Mouse (Mus musculus): Measurements from ENCODE around the gene Dhrs3. TPM values are rescaled to one million over a fixed set of nuclear protein-coding genes. Genes with fewer than 3 reads are reported as not detected.

Dhrs3 gene
- polyA plus RNA-seq, 1 experiment from 2014 or later, result 41.9 TPM

DNA sequence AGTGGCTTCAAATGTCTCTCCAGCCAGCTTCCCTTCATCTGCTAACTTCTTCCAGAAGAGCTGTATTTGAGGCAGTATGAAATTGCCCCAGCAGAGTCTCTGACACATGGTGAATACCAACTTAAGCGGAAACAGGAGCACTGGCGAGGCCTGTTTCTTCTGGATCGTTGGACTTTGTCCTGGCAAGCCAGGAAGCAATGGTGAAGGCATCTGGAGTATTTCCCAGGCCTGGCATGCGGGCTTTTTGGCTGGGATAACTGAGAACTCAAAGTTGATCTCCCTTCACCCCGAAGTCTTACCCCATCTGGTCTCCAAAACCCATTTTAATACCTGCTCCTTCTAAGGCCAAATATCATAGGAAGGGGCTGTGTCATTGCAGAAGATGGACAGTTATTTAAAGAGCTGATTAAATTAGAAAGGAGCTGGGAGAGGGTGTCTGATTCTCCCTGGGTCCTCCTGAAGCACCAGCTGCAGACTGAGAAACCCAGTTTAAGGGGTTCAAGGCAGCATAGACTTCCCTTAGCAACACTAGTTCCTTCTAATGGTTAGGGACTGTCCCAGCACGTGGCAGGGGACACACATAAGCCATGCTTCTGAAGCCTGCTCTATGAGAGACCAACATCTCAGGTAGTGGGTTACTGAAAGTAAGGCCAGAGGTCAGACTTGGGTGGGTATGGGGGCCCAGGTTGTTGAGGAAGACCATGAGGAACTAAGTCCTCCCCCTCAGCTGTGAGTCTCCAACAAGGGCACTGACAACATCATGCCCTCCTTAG lies 80.5 kb downstream of the Dhrs3 start:
- no peak overlapping the region for H3K4me2 ChIP-seq (ENCODE audit: low read depth, low read length)
- H3K36me3 ChIP-seq (replicated peaks; ENCODE audit: control insufficient read depth, insufficient read depth, low read depth, low read length), result no peaks in the 10 kb centered on the region
- ATAC-seq (replicated peaks; ENCODE audit: insufficient number of reproducible peaks, low FRiP score, low TSS enrichment, low read depth) (no peak), DNase-seq (ENCODE audit: low spot score) (no peak)
- no peaks in the 10 kb centered on the region for H3K4me1 ChIP-seq (ENCODE audit: control insufficient read depth, insufficient read depth, low read length)
- no peak overlapping the region for H3K27ac ChIP-seq (replicated peaks; ENCODE audit: low read depth, low read length)
- no peak overlapping the region for H3K9ac ChIP-seq (replicated peaks; ENCODE audit: low read length)
- no peak overlapping the region for H3K4me3 ChIP-seq (ENCODE audit: low read depth, low read length)
- 86% methylated on average over 6 of the region's 6 CpGs for WGBS
- H3K9me3 ChIP-seq (replicated peaks; ENCODE audit: control insufficient read depth, low read length), result no peaks in the 10 kb centered on the region
- no peaks in the 10 kb centered on the region for H3K27me3 ChIP-seq (ENCODE audit: control insufficient read depth, insufficient read depth, low read length)

GRCm38 (mm10) chr4:144974458-144974857 lies 81.8 kb downstream of the Dhrs3 start:
- no peaks in the 10 kb centered on the region for H3K9me3 ChIP-seq (replicated peaks; ENCODE audit: control insufficient read depth, low read length)
- no peak overlapping the region for H3K27ac ChIP-seq (replicated peaks; ENCODE audit: low read depth, low read length)
- WGBS, result 69% methylated on average over 3 of the region's 3 CpGs
- H3K27me3 ChIP-seq (ENCODE audit: control insufficient read depth, insufficient read depth, low read length), result no peaks in the 10 kb centered on the region
- H3K4me2 ChIP-seq (ENCODE audit: low read depth, low read length), result no peak overlapping the region
- no peak overlapping the region for H3K9ac ChIP-seq (replicated peaks; ENCODE audit: low read length)
- H3K4me3 ChIP-seq (ENCODE audit: low read depth, low read length), result no peak overlapping the region
- no peak for ATAC-seq (replicated peaks; ENCODE audit: insufficient number of reproducible peaks, low FRiP score, low TSS enrichment, low read depth)
- DNase-seq (ENCODE audit: low spot score), result no peak
- H3K36me3 ChIP-seq (replicated peaks; ENCODE audit: control insufficient read depth, insufficient read depth, low read depth, low read length), result no peaks in the 10 kb centered on the region
- no peaks in the 10 kb centered on the region for H3K4me1 ChIP-seq (ENCODE audit: control insufficient read depth, insufficient read depth, low read length)

DNA sequence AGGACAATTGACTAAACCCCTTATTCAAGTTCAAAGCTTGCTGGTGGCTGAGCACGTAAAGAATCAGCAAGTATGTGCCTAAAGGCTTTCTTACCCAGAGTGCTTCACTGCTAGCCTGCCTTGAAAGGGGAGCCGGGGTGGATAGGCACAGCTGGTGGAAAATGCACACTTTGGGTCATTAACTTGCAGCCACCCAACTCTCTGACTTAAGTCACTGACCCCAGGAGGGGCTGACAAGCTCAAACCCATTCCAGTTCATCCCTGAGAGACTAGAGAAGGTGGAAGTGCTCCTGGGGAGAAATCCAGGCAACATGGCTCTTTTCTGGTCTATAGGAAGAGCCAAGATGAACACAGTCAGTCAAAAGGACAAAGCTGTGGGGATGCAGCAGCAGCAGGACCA lies 82.9 kb downstream of the Dhrs3 start:
- Histone ChIP-seq H3K36me3 (replicated peaks; ENCODE audit: control insufficient read depth, insufficient read depth, low read depth, low read length) (no peaks in the 10 kb centered on the region), H3K4me3 (ENCODE audit: low read depth, low read length) (no peak overlapping the region), H3K9me3 (replicated peaks; ENCODE audit: control insufficient read depth, low read length) (no peaks in the 10 kb centered on the region), H3K27ac (replicated peaks; ENCODE audit: low read depth, low read length) (no peak overlapping the region), H3K9ac (replicated peaks; ENCODE audit: low read length) (no peak overlapping the region), H3K4me1 (ENCODE audit: control insufficient read depth, insufficient read depth, low read length) (no peaks in the 10 kb centered on the region), H3K4me2 (ENCODE audit: low read depth, low read length) (no peak overlapping the region), H3K27me3 (ENCODE audit: control insufficient read depth, insufficient read depth, low read length) (no peaks in the 10 kb centered on the region)
- 47% methylated on average over 2 of the region's 2 CpGs for WGBS
- ATAC-seq (replicated peaks; ENCODE audit: insufficient number of reproducible peaks, low FRiP score, low TSS enrichment, low read depth) (no peak), DNase-seq (ENCODE audit: low spot score) (no peak)

GRCm38 (mm10) chr4:144977057-144977456 lies 84.4 kb downstream of the Dhrs3 start:
- no peak for ATAC-seq (replicated peaks; ENCODE audit: insufficient number of reproducible peaks, low FRiP score, low TSS enrichment, low read depth)
- Histone ChIP-seq H3K4me3 (ENCODE audit: low read depth, low read length) (no peak overlapping the region), H3K9me3 (replicated peaks; ENCODE audit: control insufficient read depth, low read length) (no peaks in the 10 kb centered on the region), H3K27me3 (ENCODE audit: control insufficient read depth, insufficient read depth, low read length) (no peaks in the 10 kb centered on the region), H3K9ac (replicated peaks; ENCODE audit: low read length) (no peak overlapping the region), H3K27ac (replicated peaks; ENCODE audit: low read depth, low read length) (no peak overlapping the region), H3K4me2 (ENCODE audit: low read depth, low read length) (no peak overlapping the region), H3K36me3 (replicated peaks; ENCODE audit: control insufficient read depth, insufficient read depth, low read depth, low read length) (no peaks in the 10 kb centered on the region), H3K4me1 (ENCODE audit: control insufficient read depth, insufficient read depth, low read length) (no peaks in the 10 kb centered on the region)
- DNase-seq (ENCODE audit: low spot score), result no peak
- 79% methylated on average over 1 of the region's 1 CpGs for WGBS

Other genes with a start within 250 kb of the Dhrs3 start
- gene Gm436, start 206.5 kb upstream of the Dhrs3 start, polyA plus RNA-seq (2014; fragmentation: Nextera tagmentation; extraction: Ambion mirVana), result not detected in 2 replicates
- gene Gm13178, start 171.4 kb upstream of the Dhrs3 start, polyA plus RNA-seq (2014; fragmentation: Nextera tagmentation; extraction: Ambion mirVana), result not detected in 2 replicates
- not detected in 2 replicates for gene Gm438, start 106.2 kb upstream of the Dhrs3 start, polyA plus RNA-seq (2014; fragmentation: Nextera tagmentation; extraction: Ambion mirVana)

Measured in embryonic facial prominence, embryonic 11.5 days (tissue).